Mouse (Mus musculus): ENCODE measurements around the gene Napsa.

- TF ChIP-seq CTCF (IDR thresholded peaks at IDR 0.05; ENCODE audit: low read depth): no peak
- TF ChIP-seq EP300 (optimal IDR thresholded peaks at IDR 0.05): no peak
Observed at GRCm38 (mm10) chr7:44551731-44552130, 20.4 kb upstream of the Napsa start.

Measured in stomach, postnatal 0 days (tissue).